Mouse (Mus musculus): ENCODE measurements around the gene Nol10.

The Nol10 gene

GRCm38 (mm10) chr12:17324549-17325470, 23.4 kb upstream of the Nol10 start:
- peaks cover 15% of the 10 kb centered on the region for H3K4me1 ChIP-seq (replicated peaks; ENCODE audit: low read depth, low read length)
- peak overlapping the region; percentile 77 for H3K4me3 ChIP-seq (replicated peaks; ENCODE audit: low read length)
- no peaks in the 10 kb centered on the region for H3K36me3 ChIP-seq (ENCODE audit: insufficient read depth, low read length)
- no peaks in the 10 kb centered on the region for H3K9me3 ChIP-seq (ENCODE audit: low read length)
- TF ChIP-seq POU5F1 (IDR thresholded peaks at IDR 0.05; ENCODE audit: borderline replicate concordance, low read length) (no peak), NANOG (IDR thresholded peaks at IDR 0.05; ENCODE audit: borderline replicate concordance, low read length) (no peak), CTCF (conservative IDR thresholded peaks at IDR 0.05; ENCODE audit: low read length) (no peak)
- peaks cover 62% of the 10 kb centered on the region for H3K27me3 ChIP-seq (ENCODE audit: insufficient read depth, low read length)

- no peaks in the 10 kb centered on the region for H3K36me3 ChIP-seq (ENCODE audit: insufficient read depth, low read length)
- no peak within 1 kb of the TSS for H3K4me3 ChIP-seq (replicated peaks; ENCODE audit: low read length)
- no peaks in the 10 kb centered on the region for H3K9me3 ChIP-seq (ENCODE audit: low read length)
- peaks cover 6% of the 10 kb centered on the region for H3K4me1 ChIP-seq (replicated peaks; ENCODE audit: low read depth, low read length)
- TF ChIP-seq CTCF (conservative IDR thresholded peaks at IDR 0.05; ENCODE audit: low read length) (no peak), NANOG (IDR thresholded peaks at IDR 0.05; ENCODE audit: borderline replicate concordance, low read length) (no peak), POU5F1 (IDR thresholded peaks at IDR 0.05; ENCODE audit: borderline replicate concordance, low read length) (no peak)
- H3K27me3 ChIP-seq (ENCODE audit: insufficient read depth, low read length), result peaks cover 41% of the 10 kb centered on the region
These were observed 19.0 kb upstream of the Nol10 start, which contains the start of gene Atp6v1c2 for GRCm38 (mm10) chr12:17329259-17329658. Atp6v1c2 (minus strand) TSS chr12:17329359.

GRCm38 (mm10) chr12:17333459-17333858, 14.8 kb upstream of the Nol10 start:
- H3K4me1 ChIP-seq (replicated peaks; ENCODE audit: low read depth, low read length), result no peaks in the 10 kb centered on the region; the same call in 1 of the 2 replicates
- H3K4me3 ChIP-seq (replicated peaks; ENCODE audit: low read length), result no peak overlapping the region
- TF ChIP-seq NANOG (IDR thresholded peaks at IDR 0.05; ENCODE audit: borderline replicate concordance, low read length) (no peak), CTCF (conservative IDR thresholded peaks at IDR 0.05; ENCODE audit: low read length) (no peak), POU5F1 (IDR thresholded peaks at IDR 0.05; ENCODE audit: borderline replicate concordance, low read length) (no peak)
- no peaks in the 10 kb centered on the region for H3K9me3 ChIP-seq (ENCODE audit: low read length)
- H3K27me3 ChIP-seq (ENCODE audit: insufficient read depth, low read length), result peaks cover 19% of the 10 kb centered on the region
- H3K36me3 ChIP-seq (ENCODE audit: insufficient read depth, low read length), result no peaks in the 10 kb centered on the region

GRCm38 (mm10) chr12:17338338-17338737, 9.9 kb upstream of the Nol10 start:
- H3K4me3 ChIP-seq (replicated peaks; ENCODE audit: low read length), result no peak overlapping the region
- no peaks in the 10 kb centered on the region for H3K36me3 ChIP-seq (ENCODE audit: insufficient read depth, low read length)
- H3K27me3 ChIP-seq (ENCODE audit: insufficient read depth, low read length), result no peaks in the 10 kb centered on the region; the same call in 1 of the 2 replicates
- TF ChIP-seq CTCF (conservative IDR thresholded peaks at IDR 0.05; ENCODE audit: low read length) (no peak), NANOG (IDR thresholded peaks at IDR 0.05; ENCODE audit: borderline replicate concordance, low read length) (no peak), POU5F1 (IDR thresholded peaks at IDR 0.05; ENCODE audit: borderline replicate concordance, low read length) (no peak)
- no peaks in the 10 kb centered on the region; the same call in 1 of the 2 replicates for H3K4me1 ChIP-seq (replicated peaks; ENCODE audit: low read depth, low read length)
- H3K9me3 ChIP-seq (ENCODE audit: low read length), result no peaks in the 10 kb centered on the region

- no peaks in the 10 kb centered on the region; the same call in 1 of the 2 replicates for H3K4me1 ChIP-seq (replicated peaks; ENCODE audit: low read depth, low read length)
- H3K27me3 ChIP-seq (ENCODE audit: insufficient read depth, low read length), result no peaks in the 10 kb centered on the region; the same call in 1 of the 2 replicates
- no peak overlapping the region for H3K4me3 ChIP-seq (replicated peaks; ENCODE audit: low read length)
- no peaks in the 10 kb centered on the region for H3K36me3 ChIP-seq (ENCODE audit: insufficient read depth, low read length)
- no peaks in the 10 kb centered on the region for H3K9me3 ChIP-seq (ENCODE audit: low read length)
- no peak for TF ChIP-seq POU5F1 (IDR thresholded peaks at IDR 0.05; ENCODE audit: borderline replicate concordance, low read length)
- TF ChIP-seq CTCF (conservative IDR thresholded peaks at IDR 0.05; ENCODE audit: low read length), result peak; percentile 33
These were observed 8.9 kb upstream of the Nol10 start for GRCm38 (mm10) chr12:17339114-17339905.

- Histone ChIP-seq H3K4me1 (replicated peaks; ENCODE audit: low read depth, low read length) (peaks cover 34% of the 10 kb centered on the region), H3K4me3 (replicated peaks; ENCODE audit: low read length) (peak overlapping the region; percentile 91), H3K9me3 (ENCODE audit: low read length) (no peaks in the 10 kb centered on the region), H3K36me3 (ENCODE audit: insufficient read depth, low read length) (peaks cover 28% of the 10 kb centered on the region), H3K27me3 (ENCODE audit: insufficient read depth, low read length) (no peaks in the 10 kb centered on the region)
- TF ChIP-seq POU5F1 (IDR thresholded peaks at IDR 0.05; ENCODE audit: borderline replicate concordance, low read length), result no peak
- no peak for TF ChIP-seq CTCF (conservative IDR thresholded peaks at IDR 0.05; ENCODE audit: low read length)
- TF ChIP-seq NANOG (IDR thresholded peaks at IDR 0.05; ENCODE audit: borderline replicate concordance, low read length), result no peak
These were observed 771 bp upstream of the Nol10 start for GRCm38 (mm10) chr12:17347327-17348047.

- H3K36me3 ChIP-seq (ENCODE audit: insufficient read depth, low read length), result peaks cover 54% of the 10 kb centered on the region
- H3K4me1 ChIP-seq (replicated peaks; ENCODE audit: low read depth, low read length), result peaks cover 34% of the 10 kb centered on the region
- TF ChIP-seq CTCF (conservative IDR thresholded peaks at IDR 0.05; ENCODE audit: low read length), result peak; percentile 22
- TF ChIP-seq POU5F1 (IDR thresholded peaks at IDR 0.05; ENCODE audit: borderline replicate concordance, low read length), result no peak
- H3K4me3 ChIP-seq (replicated peaks; ENCODE audit: low read length), result no peak overlapping the region
- no peaks in the 10 kb centered on the region for H3K27me3 ChIP-seq (ENCODE audit: insufficient read depth, low read length)
- H3K9me3 ChIP-seq (ENCODE audit: low read length), result no peaks in the 10 kb centered on the region
These were observed 1.8 kb downstream of the Nol10 start for GRCm38 (mm10) chr12:17350106-17350505.

- H3K27me3 ChIP-seq (ENCODE audit: insufficient read depth, low read length), result no peaks in the 10 kb centered on the region
- H3K4me3 ChIP-seq (replicated peaks; ENCODE audit: low read length), result no peak overlapping the region
- peaks cover 5% of the 10 kb centered on the region; the same call in 1 of the 2 replicates for H3K4me1 ChIP-seq (replicated peaks; ENCODE audit: low read depth, low read length)
- peaks cover 9% of the 10 kb centered on the region for H3K9me3 ChIP-seq (ENCODE audit: low read length)
- H3K36me3 ChIP-seq (ENCODE audit: insufficient read depth, low read length), result peaks cover 99% of the 10 kb centered on the region
- TF ChIP-seq CTCF (conservative IDR thresholded peaks at IDR 0.05; ENCODE audit: low read length) (peak; percentile 60), NANOG (IDR thresholded peaks at IDR 0.05; ENCODE audit: borderline replicate concordance, low read length) (no peak)
These were observed 8.6 kb downstream of the Nol10 start for GRCm38 (mm10) chr12:17356853-17357252.

Measured in E14TG2a.4 (cell line).